Mouse (Mus musculus) heart, postnatal 0 days (tissue): ENCODE measurements at regions not wholly inside any gene's neighbourhood (a gene's known extent, or its start where the extent isn't known, plus 50 kb on each side); places are given as distances from the start of the nearest gene placed in this dataset.

Experiments used
- ATAC-seq: fragments of 200-750 bp; cut with Nextera tagmentation; 2 replicates; pipeline ENCODE4 v1.8.0; 2017; ENCODE audit warnings: low read depth, moderate number of reproducible peaks, moderate library complexity; ENCODE audit not compliant: insufficient read depth
- DNase-seq: peaks from one replicate; pipeline ENCODE4 v3.0.0-alpha.2; 2016; ENCODE audit warnings: low spot score
- H3K27ac ChIP-seq: fragments of 300-500 bp; sonication (generic); 2 replicates; pipeline ENCODE4 v1.5.1; 2014; ENCODE audit warnings: low read depth, mild to moderate bottlenecking
- H3K27me3 ChIP-seq: fragments of 300-500 bp; sonication (generic); 2 replicates; pipeline ENCODE4 v1.6.1; 2014; ENCODE audit warnings: low read length, mixed read lengths; ENCODE audit not compliant: control insufficient read depth, insufficient read depth
- H3K36me3 ChIP-seq: fragments of 300-500 bp; sonication (generic); replicated peaks from 2 replicates; pipeline ENCODE4 v1.6.1; 2014; ENCODE audit warnings: low read length, mixed read lengths; ENCODE audit not compliant: control insufficient read depth, insufficient read depth
- H3K4me1 ChIP-seq: fragments of 300-500 bp; sonication (generic); 2 replicates; pipeline ENCODE4 v1.6.1; 2014; ENCODE audit warnings: antibody characterized with exemption; ENCODE audit not compliant: control insufficient read depth, insufficient read depth
- H3K4me2 ChIP-seq: fragments of 300-500 bp; sonication (generic); 2 replicates; pipeline ENCODE4 v1.6.1; 2014; ENCODE audit warnings: low read depth, mild to moderate bottlenecking, low read length, moderate library complexity
- H3K4me3 ChIP-seq: fragments of 300-500 bp; sonication (generic); 2 replicates; pipeline ENCODE4 v1.5.1; 2014; ENCODE audit warnings: low read depth, low read length
- H3K9ac ChIP-seq: fragments of 300-500 bp; sonication (generic); replicated peaks from 2 replicates; pipeline ENCODE4 v1.6.1; 2014; ENCODE audit warnings: low read depth, low read length, mixed read lengths
- H3K9me3 ChIP-seq: fragments of 300-500 bp; sonication (generic); replicated peaks from 2 replicates; pipeline ENCODE4 v1.6.1; 2016; ENCODE audit warnings: low read length; ENCODE audit not compliant: control insufficient read depth
- CTCF ChIP-seq: IDR thresholded peaks from 2 replicates; pipeline ENCODE4 v1.5.1; 2016; ENCODE audit warnings: antibody characterized with exemption, control low read depth, low read depth
- EP300 ChIP-seq: IDR thresholded peaks from 2 replicates; pipeline ENCODE4 v1.6.1; 2016; ENCODE audit warnings: antibody characterized with exemption, low read depth
- whole genome bisulfite sequencing: fragments of 180-500 bp; shearing (Covaris S2); extraction: QIAGEN DNeasy Blood & Tissue Kit; methylation state at CpG from one replicate; pipeline ENCODE4 v1.1.7; 2014; 5-methylcytosine and 5-hydroxymethylcytosine counted together

DNA sequence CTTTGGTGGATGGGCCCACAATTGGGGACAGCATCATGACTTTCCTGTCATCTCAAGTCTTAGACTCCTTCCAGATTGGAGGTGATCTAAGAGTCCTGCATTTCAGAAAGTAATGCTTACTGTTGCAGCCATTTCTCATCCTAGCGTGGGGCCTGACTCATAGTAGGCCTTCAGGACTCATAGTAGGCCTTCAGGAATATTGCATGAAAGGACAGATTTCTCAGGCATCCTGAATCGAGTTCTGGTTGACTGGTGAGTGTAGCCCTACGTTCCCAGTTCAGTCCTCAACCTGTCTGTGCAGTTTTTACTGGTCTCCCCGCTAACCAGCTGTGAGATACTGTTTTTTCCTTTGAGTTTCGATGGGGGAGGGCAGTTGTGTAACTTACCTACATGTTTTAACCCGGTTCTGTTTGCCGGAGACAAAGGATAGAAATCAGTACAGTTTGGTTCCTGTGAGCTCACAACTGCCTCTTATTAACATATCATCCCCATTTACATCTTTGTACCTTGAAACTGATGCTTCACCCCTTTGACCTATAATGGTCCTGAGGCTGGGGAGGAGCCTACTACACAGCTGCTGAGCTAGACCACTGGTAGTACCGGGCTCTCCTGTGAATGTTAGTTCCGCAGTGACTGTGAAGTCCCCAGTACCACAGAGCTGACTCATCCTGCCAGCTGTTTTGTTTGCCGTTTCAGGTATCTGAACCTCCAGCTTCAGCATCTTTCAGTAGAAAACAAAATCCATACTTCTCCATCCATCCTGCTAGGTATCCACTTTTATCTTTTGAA is 1222.2 kb upstream of the A1bg start:
- 86% methylated on average over 10 of the region's 10 CpGs for WGBS
- H3K27ac ChIP-seq, result no peak overlapping the region
- no peak for ATAC-seq

DNA sequence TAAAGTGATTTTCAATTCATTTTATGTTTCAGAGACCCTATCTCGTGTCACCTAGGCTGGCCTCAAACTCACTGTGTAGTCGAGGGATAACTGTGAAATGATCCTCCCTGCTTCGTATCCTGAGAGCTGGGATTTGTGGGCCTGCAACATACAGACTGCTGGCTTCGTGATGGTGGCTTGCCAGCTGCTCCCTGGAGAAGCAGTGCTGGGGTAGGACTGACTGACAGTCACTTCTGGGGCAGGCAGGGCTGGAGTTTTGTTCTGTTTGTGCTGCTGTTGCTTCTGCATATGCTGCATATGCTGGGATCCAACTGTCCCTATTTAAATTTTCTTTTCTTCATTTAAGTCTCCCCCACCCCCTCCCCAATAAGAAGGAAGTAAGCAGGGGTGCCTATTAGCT is 1217.0 kb upstream of the A1bg start:
- WGBS, result 64% methylated on average over 4 of the region's 4 CpGs
- Histone ChIP-seq H3K9ac (no peak overlapping the region), H3K27me3 (no peaks in the 10 kb centered on the region), H3K4me1 (no peaks in the 10 kb centered on the region; the same call in 1 of the 2 replicates), H3K4me3 (no peak overlapping the region), H3K36me3 (no peaks in the 10 kb centered on the region), H3K27ac (peak overlapping the region; percentile 40), H3K4me2 (no peak overlapping the region), H3K9me3 (no peaks in the 10 kb centered on the region)
- ATAC-seq (no peak), DNase-seq (no peak)
- TF ChIP-seq CTCF, result no peak
- TF ChIP-seq EP300, result no peak

More for the DNA sequence above, 1222.2 kb upstream of the A1bg start:
- no peak for TF ChIP-seq EP300
- no peak for TF ChIP-seq CTCF
- no peaks in the 10 kb centered on the region for H3K4me1 ChIP-seq
- H3K9me3 ChIP-seq, result no peaks in the 10 kb centered on the region
- H3K4me3 ChIP-seq, result no peak overlapping the region
- H3K27me3 ChIP-seq, result no peaks in the 10 kb centered on the region
- no peak overlapping the region for H3K4me2 ChIP-seq
- DNase-seq, result no peak
- no peak overlapping the region for H3K9ac ChIP-seq
- H3K36me3 ChIP-seq, result no peaks in the 10 kb centered on the region

DNA sequence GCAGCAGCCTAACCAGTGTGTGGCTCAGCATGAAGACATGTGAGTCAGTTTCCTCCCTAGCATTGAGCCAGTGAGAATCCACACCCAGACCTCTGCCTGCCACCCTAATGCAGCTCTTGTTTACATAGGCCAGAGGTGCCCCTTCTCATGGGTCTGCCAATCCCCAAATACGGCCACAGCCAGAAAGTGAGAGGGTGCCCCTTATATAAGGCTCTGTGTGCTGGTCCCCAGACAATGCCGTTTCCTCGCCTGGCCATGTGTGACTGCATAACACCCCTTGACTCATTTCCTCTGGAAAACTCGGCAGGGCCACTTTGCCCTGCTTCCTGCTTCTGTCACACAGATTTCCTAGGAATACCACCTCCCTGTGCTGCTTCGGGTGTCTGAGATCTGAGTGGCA is 1216.4 kb upstream of the A1bg start:
- no peaks in the 10 kb centered on the region for H3K9me3 ChIP-seq
- peak overlapping the region; percentile 40 for H3K27ac ChIP-seq
- ATAC-seq (no peak), DNase-seq (no peak)
- no peak overlapping the region for H3K4me3 ChIP-seq
- H3K4me2 ChIP-seq, result no peak overlapping the region
- no peaks in the 10 kb centered on the region; the same call in 1 of the 2 replicates for H3K4me1 ChIP-seq
- no peak overlapping the region for H3K9ac ChIP-seq
- WGBS, result 61% methylated on average over 5 of the region's 5 CpGs
- no peaks in the 10 kb centered on the region for H3K27me3 ChIP-seq
- H3K36me3 ChIP-seq, result no peaks in the 10 kb centered on the region
- TF ChIP-seq EP300 (no peak), CTCF (no peak)

DNA sequence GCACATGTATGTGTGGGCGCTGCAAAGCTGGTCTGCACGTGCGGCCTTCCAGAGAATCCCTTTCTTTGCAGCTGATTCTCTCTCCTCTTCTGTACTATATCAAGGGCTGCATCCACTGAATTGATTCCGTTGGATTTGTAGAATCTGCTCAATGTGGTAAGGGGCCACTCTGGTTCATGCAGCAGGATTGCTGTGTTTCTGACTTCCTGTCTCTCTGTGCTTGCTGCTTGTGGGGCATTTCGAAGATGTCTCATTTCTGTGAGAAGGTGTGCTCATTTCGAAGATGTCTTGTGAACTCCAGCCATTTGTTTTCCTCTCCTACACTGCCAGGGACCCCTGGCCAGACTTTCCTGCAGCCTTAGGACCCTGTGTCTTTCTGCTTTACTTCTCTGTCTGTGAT is 1215.9 kb upstream of the A1bg start:
- H3K9ac ChIP-seq, result no peak overlapping the region
- WGBS, result 82% methylated on average over 6 of the region's 6 CpGs
- peak overlapping the region; percentile 40 for H3K27ac ChIP-seq
- no peaks in the 10 kb centered on the region for H3K27me3 ChIP-seq
- DNase-seq, result no peak
- TF ChIP-seq CTCF, result no peak
- no peak for TF ChIP-seq EP300
- H3K36me3 ChIP-seq, result no peaks in the 10 kb centered on the region
- no peak for ATAC-seq
- no peak overlapping the region for H3K4me2 ChIP-seq
- no peaks in the 10 kb centered on the region; the same call in 1 of the 2 replicates for H3K4me1 ChIP-seq
- no peak overlapping the region for H3K4me3 ChIP-seq
- H3K9me3 ChIP-seq, result no peaks in the 10 kb centered on the region

DNA sequence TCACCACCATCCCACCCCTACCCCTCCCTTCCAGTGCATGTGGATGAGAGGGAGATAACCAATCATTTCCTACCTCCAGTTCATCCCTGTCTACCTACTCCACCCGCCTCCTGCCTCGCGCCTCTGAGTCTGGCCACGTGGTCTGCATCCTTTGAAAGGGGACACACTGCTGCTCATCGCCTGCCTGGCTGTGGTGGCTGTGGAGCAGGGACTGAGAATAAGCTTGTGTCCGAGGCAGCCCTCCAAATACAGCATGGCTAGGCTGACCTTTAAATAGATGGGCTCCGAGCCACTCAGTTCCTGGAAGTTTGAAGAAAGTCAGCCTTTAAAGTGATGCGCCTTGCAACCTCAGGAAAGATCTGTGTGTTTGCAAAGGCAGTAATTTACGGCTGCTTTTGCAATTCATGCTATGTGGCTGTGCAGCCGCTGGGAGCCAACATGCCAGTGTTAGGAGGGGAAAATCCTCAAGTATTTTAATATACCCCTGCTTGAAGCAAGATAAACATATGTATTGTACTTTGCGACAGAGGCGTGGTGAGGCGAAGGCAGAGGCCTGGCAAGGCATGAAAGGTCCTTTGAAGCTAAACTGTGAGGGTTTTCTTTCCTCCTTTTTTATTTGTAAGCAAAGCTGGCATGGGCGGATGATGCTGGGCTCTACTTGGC is 1214.3 kb upstream of the A1bg start:
- WGBS, result 61% methylated on average over 14 of the region's 14 CpGs
- H3K4me1 ChIP-seq, result no peaks in the 10 kb centered on the region; the same call in 1 of the 2 replicates
- no peaks in the 10 kb centered on the region for H3K36me3 ChIP-seq
- no peaks in the 10 kb centered on the region for H3K27me3 ChIP-seq
- H3K27ac ChIP-seq, result no peak overlapping the region
- H3K4me3 ChIP-seq, result no peak overlapping the region
- H3K9ac ChIP-seq, result no peak overlapping the region
- H3K4me2 ChIP-seq, result no peak overlapping the region
- DNase-seq (no peak), ATAC-seq (peak; percentile 39; the same call in 1 of the 2 replicates)
- H3K9me3 ChIP-seq, result no peaks in the 10 kb centered on the region
- TF ChIP-seq EP300 (no peak), CTCF (no peak)
